In genomic region chr2:126495230-126495629, GRCm38 (mm10) we compare ENCODE assay signal across 14 mouse cellular contexts. TPM values are rescaled to one million over a fixed set of nuclear protein-coding genes. Genes with fewer than 3 reads are reported as not detected.
"Had no signal": no experiment of that assay in that cellular context is flagged by ENCODE, and none has a peak within 500 bp of the region (broad histone marks: within the 10 kb centered on the region; RNA-seq: fewer than 3 reads in every experiment).

No protein-coding gene starts in this region.

- H3K4me3 ChIP-seq: kidney, embryonic 15.5 days; limb, embryonic 13.5 days; megakaryocyte, embryonic 14.5 days; midbrain, embryonic 13.5 days had no signal

- H3K4me1 ChIP-seq: kidney, embryonic 15.5 days had no signal

- ATAC-seq: midbrain, embryonic 13.5 days had no signal

- H3K9ac ChIP-seq: kidney, embryonic 15.5 days; limb, embryonic 13.5 days; liver, embryonic 14.5 days; midbrain, embryonic 13.5 days had no signal

- H3K9me3 ChIP-seq: kidney, embryonic 15.5 days; limb, embryonic 13.5 days; megakaryocyte, embryonic 14.5 days; midbrain, embryonic 13.5 days had no signal

- H3K4me2 ChIP-seq: kidney, embryonic 15.5 days; limb, embryonic 13.5 days; midbrain, embryonic 13.5 days had no signal

- H3K27ac ChIP-seq: kidney, embryonic 15.5 days; limb, embryonic 13.5 days; liver, embryonic 14.5 days; midbrain, embryonic 13.5 days; stomach, postnatal 0 days had no signal

- DNase-seq: kidney, adult 2 months; kidney, postnatal 14 days; left cerebral cortex, postnatal 4 days; lung, adult 2 months; lung, postnatal 10 days; lung, postnatal 4 days had no signal

- H3K36me3 ChIP-seq: kidney, embryonic 15.5 days; limb, embryonic 13.5 days; midbrain, embryonic 13.5 days had no signal

- H3K27me3 ChIP-seq: kidney, embryonic 15.5 days; megakaryocyte, embryonic 14.5 days; midbrain, embryonic 13.5 days had no signal

RNA-seq across cellular contexts. Expression of gene Atp8b4, which starts 5.2 kb away (rescaled TPM):
- total RNA-seq: left cerebral cortex, postnatal 10 days had no signal
- polyA plus RNA-seq: midbrain, embryonic 13.5 days had no signal

RNA-seq across cellular contexts. Expression of gene Slc27a2, which starts 57.0 kb away (rescaled TPM):
- total RNA-seq: monocyte, adult 5-6 weeks had no signal
